Mouse (Mus musculus) lung, postnatal 0 days (tissue): ENCODE data around the gene Ak7.

Source experiments
- CTCF ChIP-seq: IDR thresholded peaks from 2 replicates; pipeline ENCODE4 v1.5.1; 2016; ENCODE audit warnings: antibody characterized with exemption, mild to moderate bottlenecking
- EP300 ChIP-seq: IDR thresholded peaks from 2 replicates; pipeline ENCODE4 v1.6.1; 2016; ENCODE audit warnings: antibody characterized with exemption, mild to moderate bottlenecking, control low read depth

DNA sequence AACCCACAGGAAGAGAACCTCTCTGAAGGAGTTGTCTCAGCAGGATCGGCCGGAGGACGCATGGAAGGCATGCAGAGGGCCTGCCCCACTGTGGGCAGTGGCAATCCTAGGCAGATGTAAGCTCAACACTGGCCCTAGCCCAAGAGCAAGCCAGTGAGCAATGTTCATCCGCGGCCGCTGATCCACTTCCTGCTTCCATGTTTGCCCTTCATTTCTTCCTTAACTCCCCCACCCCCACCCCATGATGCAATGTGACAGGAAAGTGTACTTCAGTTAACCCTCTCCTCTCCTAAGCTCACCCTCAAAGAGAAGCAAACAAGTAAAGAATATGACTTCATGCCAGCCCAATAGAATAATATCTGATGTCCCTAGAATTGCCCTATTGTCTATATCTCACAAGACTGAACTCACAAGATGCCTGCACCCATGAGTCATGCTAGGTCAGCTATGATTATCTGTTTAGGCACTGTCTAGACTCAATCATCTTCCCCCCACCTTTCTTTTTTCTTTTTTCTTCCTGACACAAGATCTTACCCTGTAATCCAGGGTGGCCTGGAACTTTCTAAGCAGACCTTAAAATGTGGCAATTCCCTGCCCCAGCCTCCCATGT lies 25.2 kb downstream of the Ak7 start:
- TF ChIP-seq CTCF (no peak), EP300 (no peak)
